Mouse (Mus musculus): ENCODE results near the gene Tagln3.
A peak's percentile ranks its signal among the peaks of the same experiment; 100 is the strongest.

Gene Tagln3

GRCm38 (mm10) chr16:45724061-45724741 is at the start of gene Tagln3:
TSS of gene Tagln3 (minus strand) at chr16:45724608.
- peak; percentile 75 for DNase-seq

GRCm38 (mm10) chr16:45770914-45771313 is 46.5 kb upstream of the Tagln3 start:
- DNase-seq: no peak

GRCm38 (mm10) chr16:45767853-45768640 is 43.6 kb upstream of the Tagln3 start:
- peak; percentile 81 for DNase-seq

GRCm38 (mm10) chr16:45767434-45767833 is 43.0 kb upstream of the Tagln3 start:
- DNase-seq: no peak

GRCm38 (mm10) chr16:45765801-45766494 is 41.5 kb upstream of the Tagln3 start:
- no peak for DNase-seq

- no peak for DNase-seq
These were observed 40.7 kb upstream of the Tagln3 start for GRCm38 (mm10) chr16:45765102-45765501.

GRCm38 (mm10) chr16:45762859-45763505 is 38.6 kb upstream of the Tagln3 start:
- DNase-seq: no peak

- DNase-seq: no peak
These were observed 37.0 kb upstream of the Tagln3 start for GRCm38 (mm10) chr16:45761425-45761824.

GRCm38 (mm10) chr16:45758726-45759269 is 34.4 kb upstream of the Tagln3 start:
- no peak for DNase-seq

- DNase-seq: no peak
These were observed 33.1 kb upstream of the Tagln3 start for GRCm38 (mm10) chr16:45757421-45758078.

- DNase-seq: no peak
These were observed 32.4 kb upstream of the Tagln3 start for GRCm38 (mm10) chr16:45756855-45757254.

GRCm38 (mm10) chr16:45743591-45744144 is 19.3 kb upstream of the Tagln3 start:
- no peak for DNase-seq

GRCm38 (mm10) chr16:45742615-45743476 is 18.4 kb upstream of the Tagln3 start, which contains the start of gene Abhd10:
TSS of gene Abhd10 (minus strand) at chr16:45742955.
- peak; percentile 98 for DNase-seq

- DNase-seq: no peak
These were observed 13.5 kb upstream of the Tagln3 start for GRCm38 (mm10) chr16:45737880-45738279.

- DNase-seq: no peak
These were observed 12.3 kb upstream of the Tagln3 start for GRCm38 (mm10) chr16:45736724-45737123.

GRCm38 (mm10) chr16:45729163-45729562 is 4.8 kb upstream of the Tagln3 start:
- DNase-seq: no peak

GRCm38 (mm10) chr16:45724742-45725102 is 314 bp upstream of the Tagln3 start:
- DNase-seq: peak; percentile 58

- DNase-seq: peak; percentile 32
These were observed 1.1 kb downstream of the Tagln3 start for GRCm38 (mm10) chr16:45723172-45723901.

GRCm38 (mm10) chr16:45722460-45722951 is 1.9 kb downstream of the Tagln3 start:
- peak; percentile 39 for DNase-seq

Data from cerebellum, adult 11 months (tissue).